Mouse (Mus musculus) bone marrow macrophage, adult 2 months (primary cell): ENCODE results near the gene Uso1. TPM values are rescaled to one million over a fixed set of nuclear protein-coding genes. Genes with fewer than 3 reads are reported as not detected.

ENCODE experiments used
- H3K27ac ChIP-seq: 2 replicates; pipeline ENCODE4 v1.5.1; 2012; ENCODE audit warnings: low read depth, low read length; ENCODE audit not compliant: insufficient read depth
- H3K4me1 ChIP-seq: 2 replicates; pipeline ENCODE4 v1.6.1; 2012; ENCODE audit warnings: low read length; ENCODE audit not compliant: control insufficient read depth, insufficient read depth
- H3K4me3 ChIP-seq: 2 replicates; pipeline ENCODE4 v1.5.1; 2012; ENCODE audit warnings: mild to moderate bottlenecking, low read length, moderate library complexity; ENCODE audit not compliant: insufficient read depth
- CTCF ChIP-seq: IDR thresholded peaks from 2 replicates; pipeline ENCODE4 v1.5.1; 2012; ENCODE audit warnings: low read depth, mild to moderate bottlenecking, low read length, moderate library complexity
- POLR2A ChIP-seq: IDR thresholded peaks from 2 replicates; pipeline ENCODE4 v1.6.1; 2012; ENCODE audit warnings: mild to moderate bottlenecking, low read depth, low read length, borderline replicate concordance
- polyA plus RNA-seq: library from polyadenylated mRNA; stranded (reverse); fragments of >200 nt; gene quantifications from 2 replicates; pipeline ENCODE4 v1.2.4, GENCODE M21; 2012; ENCODE audit not compliant: missing spikeins, insufficient read depth, insufficient read length

Uso1 gene
- polyA plus RNA-seq, 1 experiment = 44.4 TPM

GRCm38 (mm10) chr5:92210205-92210604, 72.5 kb downstream of the Uso1 start:
- Histone ChIP-seq H3K4me1 (peaks cover 4% of the 10 kb centered on the region), H3K27ac (no peak overlapping the region), H3K4me3 (no peak overlapping the region)
- no peak for TF ChIP-seq POLR2A
- TF ChIP-seq CTCF = no peak

- no peak for TF ChIP-seq CTCF
- TF ChIP-seq POLR2A = no peak
- Histone ChIP-seq H3K4me1 (no peaks in the 10 kb centered on the region), H3K4me3 (no peak overlapping the region), H3K27ac (no peak overlapping the region)
These were observed 74.5 kb downstream of the Uso1 start for GRCm38 (mm10) chr5:92212231-92212630.

- H3K4me3 ChIP-seq = no peak within 1 kb of the TSS
- H3K4me1 ChIP-seq = peaks cover 10% of the 10 kb centered on the region
- no peak within 1 kb of the TSS for H3K27ac ChIP-seq
- TF ChIP-seq POLR2A (no peak), CTCF (no peak)
These were observed 77.6 kb downstream of the Uso1 start, which contains the start of gene U90926 for GRCm38 (mm10) chr5:92215308-92215707. Gene U90926, minus strand, starts transcription at chr5:92215408.

- H3K27ac ChIP-seq = no peak overlapping the region
- no peak for TF ChIP-seq CTCF
- TF ChIP-seq POLR2A = no peak
- H3K4me3 ChIP-seq = no peak overlapping the region
- H3K4me1 ChIP-seq = peaks cover 12% of the 10 kb centered on the region
These were observed 81.4 kb downstream of the Uso1 start for GRCm38 (mm10) chr5:92218915-92219793.

- no peak for TF ChIP-seq CTCF
- no peak for TF ChIP-seq POLR2A
- Histone ChIP-seq H3K4me3 (no peak overlapping the region), H3K27ac (no peak overlapping the region), H3K4me1 (peaks cover 12% of the 10 kb centered on the region)
These were observed 82.1 kb downstream of the Uso1 start for GRCm38 (mm10) chr5:92219826-92220225.

GRCm38 (mm10) chr5:92220287-92220902, 82.7 kb downstream of the Uso1 start:
- no peak for TF ChIP-seq POLR2A
- TF ChIP-seq CTCF = no peak
- no peak overlapping the region for H3K27ac ChIP-seq

GRCm38 (mm10) chr5:92227782-92228181, 90.0 kb downstream of the Uso1 start:
- no peak overlapping the region for H3K27ac ChIP-seq
- H3K4me3 ChIP-seq = no peak overlapping the region
- TF ChIP-seq CTCF = no peak
- no peak for TF ChIP-seq POLR2A
- H3K4me1 ChIP-seq = peaks cover 3% of the 10 kb centered on the region; the same call in 1 of the 2 replicates

More at GRCm38 (mm10) chr5:92220287-92220902, 82.7 kb downstream of the Uso1 start:
- Histone ChIP-seq H3K4me3 (no peak overlapping the region), H3K4me1 (peaks cover 12% of the 10 kb centered on the region)

GRCm38 (mm10) chr5:92228776-92229175, 91.0 kb downstream of the Uso1 start:
- H3K4me3 ChIP-seq = no peak overlapping the region
- TF ChIP-seq CTCF (no peak), POLR2A (no peak)
- peaks cover 3% of the 10 kb centered on the region; the same call in 1 of the 2 replicates for H3K4me1 ChIP-seq
- no peak overlapping the region for H3K27ac ChIP-seq

GRCm38 (mm10) chr5:92229514-92229913, 91.8 kb downstream of the Uso1 start:
- TF ChIP-seq POLR2A (no peak), CTCF (no peak)
- Histone ChIP-seq H3K4me1 (peaks cover 3% of the 10 kb centered on the region; the same call in 1 of the 2 replicates), H3K27ac (no peak overlapping the region), H3K4me3 (no peak overlapping the region)

GRCm38 (mm10) chr5:92230306-92230705, 92.6 kb downstream of the Uso1 start:
- Histone ChIP-seq H3K4me3 (no peak overlapping the region), H3K4me1 (peaks cover 3% of the 10 kb centered on the region; the same call in 1 of the 2 replicates), H3K27ac (no peak overlapping the region)
- TF ChIP-seq CTCF = no peak
- TF ChIP-seq POLR2A = no peak

- no peak for TF ChIP-seq POLR2A
- TF ChIP-seq CTCF = no peak
- Histone ChIP-seq H3K4me3 (no peak overlapping the region), H3K27ac (no peak overlapping the region), H3K4me1 (peaks cover 3% of the 10 kb centered on the region; the same call in 1 of the 2 replicates)
These were observed 94.1 kb downstream of the Uso1 start for GRCm38 (mm10) chr5:92231836-92232235.
